Mouse (Mus musculus): Measurements from ENCODE around the gene Elof1. TPM values are rescaled to one million over a fixed set of nuclear protein-coding genes. Genes with fewer than 3 reads are reported as not detected.
"Not testable (repeated sequence)": the region's sequence is repeated elsewhere in the genome, so short reads cannot be mapped to it uniquely, and the experiment has no call there.

Gene Elof1
- polyA plus RNA-seq, 1 experiment: 120 TPM

DNA sequence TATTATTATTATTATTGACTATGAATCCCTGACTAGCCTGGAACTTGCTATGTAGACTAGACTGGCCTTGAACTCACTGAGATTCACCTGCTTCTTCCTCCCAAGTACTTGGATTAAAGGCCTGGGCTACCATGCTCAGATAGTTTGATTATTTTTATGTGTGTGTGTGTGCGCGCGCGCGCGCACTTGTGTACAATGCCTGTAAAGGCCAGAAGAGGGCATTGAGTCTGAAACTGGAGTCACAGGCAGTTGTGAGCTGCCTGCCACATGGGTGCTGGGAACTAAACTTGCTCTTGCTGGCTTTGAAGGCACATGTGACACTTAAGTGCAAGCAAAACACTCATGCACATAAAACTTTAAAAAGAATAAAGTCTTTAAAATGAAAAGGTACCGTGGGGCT is 27.7 kb downstream of the Elof1 start:
- WGBS: 98% methylated on average over 7 of the region's 7 CpGs
- TF ChIP-seq CTCF (IDR thresholded peaks at IDR 0.05; ENCODE audit: extremely low read depth, insufficient read length, insufficient replicate concordance, low read depth, low read length) (no peak), POLR2A (IDR thresholded peaks at IDR 0.05; ENCODE audit: low read depth, low read length) (no peak)
- Histone ChIP-seq H3K36me3 (ENCODE audit: control insufficient read depth, insufficient read depth, low read length) (no peaks in the 10 kb centered on the region), H3K27ac (ENCODE audit: insufficient read depth, low read depth, low read length) (no peak overlapping the region), H3K4me1 (ENCODE audit: control insufficient read depth, insufficient read depth, insufficient read length, low read length) (no peaks in the 10 kb centered on the region), H3K4me3 (ENCODE audit: low read depth, low read length) (no peak overlapping the region), H3K27me3 (ENCODE audit: control insufficient read depth, insufficient read depth, low read length) (no peaks in the 10 kb centered on the region)

DNA sequence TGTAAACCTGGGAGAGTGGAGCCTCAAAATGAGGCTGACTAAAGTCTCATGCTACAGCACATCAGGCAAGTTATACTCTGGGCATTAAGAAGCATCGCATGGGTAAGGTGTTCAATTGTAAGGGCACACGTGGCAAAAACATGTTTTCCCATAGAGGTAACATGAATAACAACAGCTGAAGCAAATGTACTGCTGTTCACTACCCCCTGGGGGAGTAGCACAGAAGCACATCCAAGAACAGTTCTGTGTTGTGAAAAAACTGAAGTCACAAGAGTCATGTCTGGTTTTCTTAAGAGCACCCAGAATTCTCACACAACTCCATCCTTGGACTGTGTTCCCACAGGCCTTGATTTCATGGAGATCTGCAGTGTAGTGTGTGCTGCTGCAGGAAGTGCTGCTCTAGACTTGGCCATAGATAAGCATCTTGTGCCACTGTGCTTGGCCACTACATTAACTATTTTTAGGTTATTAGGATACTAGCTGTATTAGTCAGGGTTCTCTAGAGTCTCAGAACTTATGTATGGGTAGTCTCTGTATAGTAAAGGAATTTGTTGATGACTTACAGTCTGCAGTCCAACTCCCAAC is 29.8 kb downstream of the Elof1 start:
- Histone ChIP-seq H3K27me3 (ENCODE audit: control insufficient read depth, insufficient read depth, low read length) (no peaks in the 10 kb centered on the region), H3K4me1 (ENCODE audit: control insufficient read depth, insufficient read depth, insufficient read length, low read length) (no peaks in the 10 kb centered on the region), H3K36me3 (ENCODE audit: control insufficient read depth, insufficient read depth, low read length) (no peaks in the 10 kb centered on the region), H3K4me3 (ENCODE audit: low read depth, low read length) (no peak overlapping the region), H3K27ac (ENCODE audit: insufficient read depth, low read depth, low read length) (no peak overlapping the region)
- TF ChIP-seq CTCF (IDR thresholded peaks at IDR 0.05; ENCODE audit: extremely low read depth, insufficient read length, insufficient replicate concordance, low read depth, low read length) (no peak), POLR2A (IDR thresholded peaks at IDR 0.05; ENCODE audit: low read depth, low read length) (no peak)
- WGBS: 87% methylated on average over 2 of the region's 2 CpGs

DNA sequence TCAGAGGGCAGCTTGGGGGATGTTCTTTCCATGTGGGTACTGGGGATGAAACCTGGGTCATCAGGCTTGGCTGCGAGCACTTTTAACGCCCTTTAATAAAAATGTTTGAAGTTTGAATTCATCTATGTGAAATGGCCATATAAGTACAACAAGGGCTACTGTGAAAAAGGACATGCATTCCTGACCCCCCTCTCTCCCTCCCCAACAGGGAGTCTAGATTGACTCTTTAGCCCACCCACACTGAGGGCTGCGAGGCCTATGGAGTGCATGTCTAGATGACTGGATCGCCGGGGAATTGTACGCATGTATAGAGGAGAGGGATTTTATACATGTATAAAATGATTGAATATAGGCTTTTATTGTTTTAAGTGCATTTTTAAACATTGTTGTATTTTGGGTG is 31.0 kb downstream of the Elof1 start:
- H3K4me1 ChIP-seq (ENCODE audit: control insufficient read depth, insufficient read depth, insufficient read length, low read length): no peaks in the 10 kb centered on the region
- no peak for TF ChIP-seq CTCF (IDR thresholded peaks at IDR 0.05; ENCODE audit: extremely low read depth, insufficient read length, insufficient replicate concordance, low read depth, low read length)
- no peak for TF ChIP-seq POLR2A (IDR thresholded peaks at IDR 0.05; ENCODE audit: low read depth, low read length)
- H3K27me3 ChIP-seq (ENCODE audit: control insufficient read depth, insufficient read depth, low read length): no peaks in the 10 kb centered on the region
- H3K36me3 ChIP-seq (ENCODE audit: control insufficient read depth, insufficient read depth, low read length): no peaks in the 10 kb centered on the region
- WGBS: 74% methylated on average over 6 of the region's 6 CpGs
- H3K27ac ChIP-seq (ENCODE audit: insufficient read depth, low read depth, low read length): peak overlapping the region; percentile 61; the same call in 1 of the 2 replicates
- H3K4me3 ChIP-seq (ENCODE audit: low read depth, low read length): peak overlapping the region; percentile 76

DNA sequence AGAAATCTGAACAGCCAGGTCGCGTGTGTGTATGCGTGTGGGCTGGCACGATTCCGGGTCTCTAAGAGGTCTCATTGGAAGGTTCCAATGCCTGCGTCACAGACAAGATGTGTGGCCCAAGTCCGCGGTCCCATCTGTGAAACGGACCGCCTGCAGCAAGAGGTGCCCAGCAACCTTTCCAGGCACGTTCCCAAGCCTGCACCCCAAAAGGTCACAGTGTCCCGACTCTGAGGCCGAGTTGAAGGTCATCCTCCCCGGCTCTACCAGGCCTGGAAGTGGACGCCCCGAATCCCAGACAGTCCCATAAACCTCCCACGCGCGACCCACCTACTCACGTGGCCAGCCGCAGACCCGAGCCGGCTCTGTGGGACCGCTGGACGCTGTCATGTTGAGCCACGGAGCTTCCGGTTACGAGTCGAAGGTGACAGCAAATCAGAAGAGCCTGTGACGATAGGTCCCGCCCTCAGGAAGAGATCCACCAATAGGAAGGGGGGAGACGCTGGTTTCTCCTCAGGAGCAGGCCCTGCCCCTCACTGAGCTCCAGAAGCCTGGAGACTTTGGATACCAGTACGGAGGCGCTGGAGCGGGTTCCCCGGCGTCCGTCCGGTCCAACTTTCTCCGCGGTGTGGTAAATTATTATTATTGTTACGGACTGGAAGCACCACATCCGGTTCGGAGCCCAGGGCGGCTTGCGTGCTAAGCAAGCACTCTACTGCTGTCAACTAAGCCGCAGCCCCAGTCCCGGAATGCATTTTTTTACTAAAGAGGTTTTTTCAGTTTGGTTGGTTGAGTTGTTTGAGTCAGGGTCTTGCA is 31.7 kb downstream of the Elof1 start, which contains the start of gene Ecsit:
Gene Ecsit, minus strand, starts transcription at position 417 of the 813 bp plus-strand sequence.
- peak; percentile 85 for TF ChIP-seq POLR2A (IDR thresholded peaks at IDR 0.05; ENCODE audit: low read depth, low read length)
- no peak for TF ChIP-seq CTCF (IDR thresholded peaks at IDR 0.05; ENCODE audit: extremely low read depth, insufficient read length, insufficient replicate concordance, low read depth, low read length)
- WGBS: under 1% methylated on average over 48 of the region's 48 CpGs
- peak within 1 kb of the TSS; percentile 76 for H3K4me3 ChIP-seq (ENCODE audit: low read depth, low read length)

DNA sequence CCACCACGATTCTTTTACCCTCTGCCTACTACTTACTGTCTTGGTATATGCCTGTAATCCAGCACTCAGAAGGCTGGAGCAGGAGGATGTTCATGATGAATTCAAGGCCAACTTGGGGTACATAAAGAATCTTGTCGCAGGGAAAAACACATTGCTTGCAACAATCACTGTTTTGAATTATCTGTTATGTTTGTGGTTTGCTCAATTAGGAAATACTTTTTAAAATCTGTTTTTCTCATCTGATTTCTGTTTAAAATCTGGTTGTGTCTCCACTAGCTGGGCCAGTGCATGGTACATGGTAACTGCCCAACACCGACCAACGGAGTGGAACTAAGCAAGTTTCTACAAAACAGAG is 32.3 kb downstream of the Elof1 start:
- H3K27ac ChIP-seq (ENCODE audit: insufficient read depth, low read depth, low read length): peak overlapping the region; percentile 36; the same call in 1 of the 2 replicates
- WGBS: 10% methylated on average over 4 of the region's 4 CpGs
- H3K36me3 ChIP-seq (ENCODE audit: control insufficient read depth, insufficient read depth, low read length): 0 out of 2 replicates have a peak, but pooled peaks cover 6% of the 10 kb centered on the region
- peak overlapping the region; percentile 76 for H3K4me3 ChIP-seq (ENCODE audit: low read depth, low read length)
- H3K27me3 ChIP-seq (ENCODE audit: control insufficient read depth, insufficient read depth, low read length): no peaks in the 10 kb centered on the region
- TF ChIP-seq CTCF (IDR thresholded peaks at IDR 0.05; ENCODE audit: extremely low read depth, insufficient read length, insufficient replicate concordance, low read depth, low read length) (no peak), POLR2A (IDR thresholded peaks at IDR 0.05; ENCODE audit: low read depth, low read length) (no peak)
- no peaks in the 10 kb centered on the region for H3K4me1 ChIP-seq (ENCODE audit: control insufficient read depth, insufficient read depth, insufficient read length, low read length)

More for the DNA sequence above, 31.7 kb downstream of the Elof1 start, which contains the start of gene Ecsit:
- H3K27me3 ChIP-seq (ENCODE audit: control insufficient read depth, insufficient read depth, low read length): no peaks in the 10 kb centered on the region
- 0 out of 2 replicates have a peak, but pooled peaks cover 3% of the 10 kb centered on the region for H3K36me3 ChIP-seq (ENCODE audit: control insufficient read depth, insufficient read depth, low read length)
- H3K27ac ChIP-seq (ENCODE audit: insufficient read depth, low read depth, low read length): peak within 1 kb of the TSS; percentile 61
- no peaks in the 10 kb centered on the region for H3K4me1 ChIP-seq (ENCODE audit: control insufficient read depth, insufficient read depth, insufficient read length, low read length)

DNA sequence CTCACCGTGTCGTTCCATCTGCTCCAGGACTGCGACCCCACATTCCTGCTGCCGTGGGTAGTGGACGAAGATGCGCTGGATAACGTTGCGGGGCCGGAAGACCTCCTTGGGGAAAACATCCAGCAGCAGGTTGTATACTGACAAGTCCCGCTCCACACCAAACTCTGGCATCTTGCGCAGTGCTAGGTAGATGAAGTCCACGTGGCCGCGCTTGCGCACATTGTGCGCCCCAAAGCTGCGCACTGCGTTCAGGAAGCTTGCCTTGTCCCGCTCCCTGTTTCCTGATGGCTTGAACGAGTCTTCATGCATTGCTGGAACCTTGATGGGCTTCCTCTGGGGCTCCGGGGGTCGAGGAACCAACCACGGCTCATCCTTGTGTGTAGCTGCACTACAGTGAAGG is 40.7 kb downstream of the Elof1 start:
- no peak overlapping the region for H3K4me3 ChIP-seq (ENCODE audit: low read depth, low read length)
- H3K27me3 ChIP-seq (ENCODE audit: control insufficient read depth, insufficient read depth, low read length): no peaks in the 10 kb centered on the region
- H3K4me1 ChIP-seq (ENCODE audit: control insufficient read depth, insufficient read depth, insufficient read length, low read length): no peaks in the 10 kb centered on the region
- no peak overlapping the region for H3K27ac ChIP-seq (ENCODE audit: insufficient read depth, low read depth, low read length)
- 93% methylated on average over 23 of the region's 23 CpGs for WGBS
- H3K36me3 ChIP-seq (ENCODE audit: control insufficient read depth, insufficient read depth, low read length): peaks cover 24% of the 10 kb centered on the region; the same call in 1 of the 2 replicates
- TF ChIP-seq CTCF (IDR thresholded peaks at IDR 0.05; ENCODE audit: extremely low read depth, insufficient read length, insufficient replicate concordance, low read depth, low read length): no peak
- no peak for TF ChIP-seq POLR2A (IDR thresholded peaks at IDR 0.05; ENCODE audit: low read depth, low read length)

DNA sequence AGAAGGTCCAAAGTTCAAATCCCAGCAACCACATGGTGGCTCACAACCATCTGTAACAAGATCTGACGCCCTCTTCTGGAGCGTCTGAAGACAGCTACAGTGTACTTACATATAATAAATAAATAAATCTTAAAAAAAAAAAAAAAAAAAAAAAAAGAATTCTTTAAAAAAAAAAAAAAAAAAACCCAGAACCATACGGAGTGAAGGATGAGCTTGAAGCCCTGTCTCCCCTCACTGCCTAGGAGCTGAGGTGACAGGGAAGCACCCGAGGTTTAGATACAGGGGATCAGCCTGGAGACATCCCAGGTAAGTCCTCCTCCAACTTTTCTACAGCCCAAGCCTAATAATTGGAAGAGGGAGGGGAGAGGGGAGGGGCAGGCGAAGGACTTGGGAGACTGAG is 41.2 kb downstream of the Elof1 start:
- H3K4me1 ChIP-seq (ENCODE audit: control insufficient read depth, insufficient read depth, insufficient read length, low read length); H3K27ac ChIP-seq (ENCODE audit: insufficient read depth, low read depth, low read length); H3K27me3 ChIP-seq (ENCODE audit: control insufficient read depth, insufficient read depth, low read length); H3K4me3 ChIP-seq (ENCODE audit: low read depth, low read length): not testable (repeated sequence)
- peaks cover 24% of the 10 kb centered on the region; the same call in 1 of the 2 replicates for H3K36me3 ChIP-seq (ENCODE audit: control insufficient read depth, insufficient read depth, low read length)
- WGBS: 80% methylated on average over 5 of the region's 5 CpGs
